Mouse (Mus musculus) CH12.LX (cell line): ENCODE results near the gene Ap1g2. TPM values are rescaled to one million over a fixed set of nuclear protein-coding genes. Genes with fewer than 3 reads are reported as not detected.

Source experiments
- DNase-seq: peaks from one replicate; pipeline ENCODE4 v3.0.0-alpha.2; 2013; ENCODE audit errors: extremely low read depth
- H3K27ac ChIP-seq: 2 replicates; pipeline ENCODE4 v1.5.1; 2012; ENCODE audit warnings: low read depth, mild to moderate bottlenecking, control low read depth, moderate library complexity; ENCODE audit not compliant: insufficient read depth
- H3K27me3 ChIP-seq: replicated peaks from 2 replicates; pipeline ENCODE3; 2012; ENCODE audit warnings: inconsistent platforms
- H3K36me3 ChIP-seq, 2 experiments: replicated peaks in 1 of 2; 2 replicates each; pipeline versions ENCODE3 to v1.6.1; 2012; ENCODE audit warnings: inconsistent platforms in 1 of 2, low read length in 1 of 2, mild to moderate bottlenecking in 1 of 2, mixed read lengths in 1 of 2, moderate library complexity in 1 of 2; ENCODE audit not compliant: control insufficient read depth in 1 of 2, insufficient read depth in 1 of 2
- H3K4me1 ChIP-seq, 2 experiments: 2 replicates each; pipeline ENCODE4 v1.6.1; 2012; ENCODE audit warnings: inconsistent platforms in 1 of 2, moderate library complexity in 1 of 2; ENCODE audit not compliant: insufficient read depth in 2 of 2, control insufficient read depth in 1 of 2
- H3K4me2 ChIP-seq: 2 replicates; pipeline ENCODE4 v1.6.1; 2012; ENCODE audit warnings: low read depth, mild to moderate bottlenecking, control low read depth; ENCODE audit not compliant: poor library complexity, insufficient read depth, severe bottlenecking
- H3K4me3 ChIP-seq, 3 experiments: fragments of 150-350 bp in 1 of 3; sonication (generic) in 1 of 3; replicated peaks in 1 of 3; 2 replicates each; pipeline versions ENCODE3 to v1.5.1; 2011 to 2012; ENCODE audit warnings: low read depth in 2 of 3, low read length in 2 of 3, mild to moderate bottlenecking in 2 of 3, moderate library complexity in 2 of 3, control low read depth in 1 of 3, improper control_type of control experiment in 1 of 3, inconsistent platforms in 1 of 3, mixed read lengths in 1 of 3; ENCODE audit not compliant: poor library complexity in 1 of 3
- H3K79me2 ChIP-seq: replicated peaks from 2 replicates; pipeline ENCODE4 v1.6.1; 2012; ENCODE audit warnings: mild to moderate bottlenecking, moderate library complexity; ENCODE audit not compliant: control insufficient read depth, poor library complexity, insufficient read depth, severe bottlenecking; ENCODE audit errors: extremely low read depth
- H3K9ac ChIP-seq: 2 replicates; pipeline ENCODE4 v1.6.1; 2012; ENCODE audit warnings: low read depth, mild to moderate bottlenecking, control low read depth, moderate library complexity; ENCODE audit not compliant: insufficient read depth
- H3K9me3 ChIP-seq: replicated peaks from 2 replicates; pipeline ENCODE3; 2012; ENCODE audit warnings: low read length, inconsistent platforms, mixed read lengths
- BHLHE40 ChIP-seq: IDR thresholded peaks from 2 replicates; pipeline ENCODE4 v1.6.1; 2011; ENCODE audit warnings: mild to moderate bottlenecking, low read depth, low read length, improper control_type of control experiment
- CTCF ChIP-seq, 2 experiments: IDR thresholded peaks in 1 of 2; conservative IDR thresholded peaks in 1 of 2; 2 replicates each; pipeline ENCODE4 v1.5.1; 2011 to 2012; ENCODE audit warnings: low read depth in 2 of 2, low read length in 2 of 2, improper control_type of control experiment in 1 of 2, inconsistent platforms in 1 of 2, mild to moderate bottlenecking in 1 of 2, moderate library complexity in 1 of 2
- JUND ChIP-seq: conservative IDR thresholded peaks from 2 replicates; pipeline ENCODE4 v1.6.1; 2011; ENCODE audit warnings: low read depth, low read length, improper control_type of control experiment
- MEF2A ChIP-seq: IDR thresholded peaks from 2 replicates; pipeline ENCODE4 v1.6.1; 2014; ENCODE audit warnings: low read depth, mild to moderate bottlenecking, inconsistent platforms, low read length, improper control_type of control experiment, borderline replicate concordance
- RAD21 ChIP-seq: IDR thresholded peaks from 2 replicates; pipeline ENCODE4 v1.6.1; 2011; ENCODE audit warnings: low read depth, mild to moderate bottlenecking, low read length, improper control_type of control experiment, moderate library complexity
- SMC3 ChIP-seq: IDR thresholded peaks from 2 replicates; pipeline ENCODE4 v1.6.1; 2011; ENCODE audit warnings: low read depth, low read length, improper control_type of control experiment
- TCF12 ChIP-seq: IDR thresholded peaks from 2 replicates; pipeline ENCODE4 v1.6.1; 2014; ENCODE audit warnings: low read depth, mild to moderate bottlenecking, inconsistent platforms, low read length, improper control_type of control experiment
- UBTF ChIP-seq: IDR thresholded peaks from 2 replicates; pipeline ENCODE4 v1.6.1; 2012; ENCODE audit warnings: low read depth, mild to moderate bottlenecking, inconsistent platforms, low read length, improper control_type of control experiment, moderate library complexity
- USF2 ChIP-seq: conservative IDR thresholded peaks from 2 replicates; pipeline ENCODE4 v1.6.1; 2011; ENCODE audit warnings: low read depth, low read length, improper control_type of control experiment
- ZKSCAN1 ChIP-seq: IDR thresholded peaks from 2 replicates; pipeline ENCODE4 v1.6.1; 2012; ENCODE audit warnings: low read depth, inconsistent platforms, low read length, improper control_type of control experiment, borderline replicate concordance
- ZMIZ1 ChIP-seq: IDR thresholded peaks from 2 replicates; pipeline ENCODE4 v1.6.1; 2012; ENCODE audit warnings: low read depth, mild to moderate bottlenecking, inconsistent platforms, low read length, improper control_type of control experiment
- dilution Hi-C: fragments of 300-500 bp; cut with MboI; formaldehyde crosslinking; loops from 2 replicates; pipeline ENCODE4 v1.14.3; 2020; ENCODE audit warnings: low sequenced_read_pairs; ENCODE audit not compliant: extremely low pct_unique_long_range_greater_than_20kb, extremely low pct_ligation_motif_present
- in situ Hi-C: fragments of 300-500 bp; cut with MboI; formaldehyde crosslinking; loops from 3 replicates; pipeline ENCODE4 v1.14.3; 2019; ENCODE audit warnings: low sequenced_read_pairs, low pct_ligation_motif_present, low pct_unique_long_range_greater_than_20kb, mixed read lengths
- polyA plus RNA-seq: library from polyadenylated mRNA; unstranded; fragments of >175 nt; gene quantifications from 2 replicates; pipeline ENCODE4 v1.2.1, GENCODE M21; 2012; ENCODE audit warnings: low read depth; ENCODE audit not compliant: insufficient read length
- total RNA-seq, 2 experiments: library from RNA; depleted of rRNA; stranded (reverse); fragments of 300-350 nt in 1 of 2; fragments of >200 nt in 1 of 2; gene quantifications; 2 replicates each; pipeline ENCODE4 v1.2.3; 2012 to 2014

Ap1g2 gene
- total and polyA plus RNA-seq, 3 experiments: 18.3 to 64.8 (median 28.5) TPM

- no peak overlapping the region for H3K4me2 ChIP-seq
- no peaks in the 10 kb centered on the region for H3K9me3 ChIP-seq
- peaks cover 0 to 2% of the 10 kb centered on the region in 2 experiments for H3K36me3 ChIP-seq
- no peaks in the 10 kb centered on the region for H3K79me2 ChIP-seq
- DNase-seq: no peak
- TF ChIP-seq CTCF (conservative IDR thresholded peaks at IDR 0.05 in 1 of 2, IDR thresholded peaks at IDR 0.05 in 1 of 2; ENCODE audit: low read depth in 2 of 2, low read length in 2 of 2): no peak
- TF ChIP-seq TCF12: no peak
- TF ChIP-seq MEF2A: no peak
- TF ChIP-seq SMC3: no peak
- TF ChIP-seq JUND: no peak
- no peak for TF ChIP-seq ZKSCAN1
- TF ChIP-seq RAD21: no peak
- TF ChIP-seq USF2: no peak
- TF ChIP-seq UBTF: no peak
- TF ChIP-seq BHLHE40: no peak
- TF ChIP-seq, all 38 proteins: peak for 0
- no peak overlapping the region for H3K9ac ChIP-seq
- no peak overlapping the region for H3K27ac ChIP-seq
- no peak overlapping the region for H3K4me3 ChIP-seq
- in situ Hi-C loops: no loop called here
- H3K27me3 ChIP-seq: peaks cover 4% of the 10 kb centered on the region
- H3K4me1 ChIP-seq: peaks cover 5 to 16% of the 10 kb centered on the region in 2 experiments; a peak in 2 of 4 replicates
- dilution Hi-C loops: no loop called here
Observed at GRCm38 (mm10) chr14:55064481-55065370, 41.7 kb downstream of the Ap1g2 start.

GRCm38 (mm10) chr14:55063581-55064381 is 42.6 kb downstream of the Ap1g2 start:
- TF ChIP-seq CTCF (conservative IDR thresholded peaks at IDR 0.05 in 1 of 2, IDR thresholded peaks at IDR 0.05 in 1 of 2; ENCODE audit: low read depth in 2 of 2, low read length in 2 of 2) (no peak), ZKSCAN1 (no peak), ZMIZ1 (no peak)
- Histone ChIP-seq H3K27ac (no peak overlapping the region), H3K79me2 (no peaks in the 10 kb centered on the region), H3K36me3 (peaks cover 0 to 2% of the 10 kb centered on the region in 2 experiments), H3K9ac (no peak overlapping the region), H3K9me3 (no peaks in the 10 kb centered on the region), H3K27me3 (peaks cover 4% of the 10 kb centered on the region), H3K4me3 (no peak overlapping the region), H3K4me1 (peaks cover 5 to 16% of the 10 kb centered on the region in 2 experiments; a peak in 2 of 4 replicates), H3K4me2 (no peak overlapping the region)
- in situ Hi-C loops: no loop called here
- dilution Hi-C loops: no loop called here
- DNase-seq: no peak
